Mouse (Mus musculus): ENCODE measurements around the gene Cdca7l. TPM values are rescaled to one million over a fixed set of nuclear protein-coding genes. Genes with fewer than 3 reads are reported as not detected.

The Cdca7l gene
- total RNA-seq, 2 experiments from 2014 or later = 1.0 to 1.9 TPM

GRCm38 (mm10) chr12:117915826-117916588, 111.9 kb downstream of the Cdca7l start:
- intact Hi-C loops (cut with DNase I) = no loop called here
- DNase-seq (ENCODE audit: extremely low spot score in 1 of 2, low spot score in 2 of 2) = no peak

Data from left cerebral cortex, postnatal 10 days (tissue).